Mouse (Mus musculus) large intestine, adult 2 months (tissue): ENCODE data around the gene Sap30bp. TPM values are rescaled to one million over a fixed set of nuclear protein-coding genes. Genes with fewer than 3 reads are reported as not detected.

Experiments used
- DNase-seq: peaks from one replicate; pipeline ENCODE4 v3.0.0-alpha.2; 2012; ENCODE audit warnings: low read depth, low spot score
- WGBS: fragments of 180-500 bp; shearing (Covaris S2); methylation state at CpG from one replicate; pipeline ENCODE4 v1.1.7; 2018; 5-methylcytosine and 5-hydroxymethylcytosine counted together
- polyA plus RNA-seq: library from polyadenylated mRNA; depleted of rRNA; stranded (reverse); fragments of >200 nt; gene quantifications from 2 replicates; pipeline ENCODE4 v1.2.3, GENCODE M21; 2012

The Sap30bp gene
- polyA plus RNA-seq, 1 experiment: 17.3 TPM

- WGBS: 41% methylated on average over 8 of the region's 8 CpGs
These were observed 28.7 kb upstream of the Sap30bp start for GRCm38 (mm10) chr11:115904231-115904955.

GRCm38 (mm10) chr11:115904956-115905790 lies 27.9 kb upstream of the Sap30bp start:
- DNase-seq: no peak
- WGBS: 47% methylated on average over 16 of the region's 16 CpGs

More at GRCm38 (mm10) chr11:115904231-115904955, 28.7 kb upstream of the Sap30bp start:
- DNase-seq: no peak

GRCm38 (mm10) chr11:115906116-115906515 lies 27.0 kb upstream of the Sap30bp start:
- 43% methylated on average over 3 of the region's 3 CpGs for whole genome bisulfite sequencing
- no peak for DNase-seq

GRCm38 (mm10) chr11:115906521-115906920 lies 26.6 kb upstream of the Sap30bp start:
- no peak for DNase-seq
- WGBS: 59% methylated on average over 5 of the region's 5 CpGs

- WGBS: 31% methylated on average over 5 of the region's 5 CpGs
- DNase-seq: peak; percentile 78
These were observed 21.9 kb upstream of the Sap30bp start for GRCm38 (mm10) chr11:115911134-115911561.

GRCm38 (mm10) chr11:115911632-115912376 lies 21.3 kb upstream of the Sap30bp start, which contains the start of gene Smim6:
Smim6 (plus strand) TSS chr11:115912017.
- DNase-seq: peak; percentile 91
- WGBS: 26% methylated on average over 11 of the region's 11 CpGs

- DNase-seq: no peak
- WGBS: 84% methylated on average over 4 of the region's 4 CpGs
These were observed 16.5 kb upstream of the Sap30bp start for GRCm38 (mm10) chr11:115916579-115916978.

GRCm38 (mm10) chr11:115918637-115919036 lies 14.4 kb upstream of the Sap30bp start:
- WGBS: 88% methylated on average over 5 of the region's 5 CpGs
- no peak for DNase-seq

GRCm38 (mm10) chr11:115919073-115919472 lies 14.0 kb upstream of the Sap30bp start:
- DNase-seq: no peak
- WGBS: 73% methylated on average over 5 of the region's 5 CpGs

GRCm38 (mm10) chr11:115920110-115920818 lies 12.8 kb upstream of the Sap30bp start:
- no peak for DNase-seq
- WGBS: 21% methylated on average over 6 of the region's 6 CpGs

- 97% methylated on average over 1 of the region's 1 CpGs for WGBS
- DNase-seq: no peak
These were observed 11.1 kb upstream of the Sap30bp start for GRCm38 (mm10) chr11:115921986-115922385.

GRCm38 (mm10) chr11:115929031-115929430 lies 4.1 kb upstream of the Sap30bp start:
- WGBS: 86% methylated on average over 8 of the region's 8 CpGs
- no peak for DNase-seq

GRCm38 (mm10) chr11:115929818-115930217 lies 3.3 kb upstream of the Sap30bp start:
- no peak for DNase-seq
- WGBS: 68% methylated on average over 3 of the region's 3 CpGs

GRCm38 (mm10) chr11:115931235-115931634 lies 1.8 kb upstream of the Sap30bp start:
- WGBS: 62% methylated on average over 3 of the region's 3 CpGs
- no peak for DNase-seq

- DNase-seq: no peak
- under 1% methylated on average over 16 of the region's 16 CpGs for WGBS
These were observed 647 bp downstream of the Sap30bp start for GRCm38 (mm10) chr11:115933747-115934110.

- 28% methylated on average over 6 of the region's 6 CpGs for WGBS
- DNase-seq: no peak
These were observed 6.7 kb downstream of the Sap30bp start for GRCm38 (mm10) chr11:115939690-115940329.

GRCm38 (mm10) chr11:115941980-115942379 lies 8.9 kb downstream of the Sap30bp start:
- DNase-seq: no peak
- 72% methylated on average over 7 of the region's 7 CpGs for WGBS

- WGBS: 79% methylated on average over 8 of the region's 8 CpGs
These were observed 12.2 kb downstream of the Sap30bp start for GRCm38 (mm10) chr11:115945247-115945646.

More at GRCm38 (mm10) chr11:115945247-115945646, 12.2 kb downstream of the Sap30bp start:
- DNase-seq: no peak
